Mouse (Mus musculus): ENCODE measurements around the gene BC024063. TPM values are rescaled to one million over a fixed set of nuclear protein-coding genes. Genes with fewer than 3 reads are reported as not detected.

Gene BC024063
- polyA plus RNA-seq, 1 experiment from 2014 or later: 5.9 TPM

Other genes with a start within 250 kb of the BC024063 start
- 9.1 and 10.2 TPM in 2 replicates for gene Gm32687, start 219.4 kb upstream of the BC024063 start, polyA plus RNA-seq (2016; fragmentation: Nextera tagmentation; extraction: Ambion mirVana)
- 4.3 and 4.7 TPM in 2 replicates for gene Zfp781, start 152.9 kb upstream of the BC024063 start, polyA plus RNA-seq (2016; fragmentation: Nextera tagmentation; extraction: Ambion mirVana)
- 16.3 and 20.2 TPM in 2 replicates for gene Zfp873, start 35.2 kb upstream of the BC024063 start, polyA plus RNA-seq (2016; fragmentation: Nextera tagmentation; extraction: Ambion mirVana)
- 3.8 and 4.4 TPM in 2 replicates for gene AU041133, start 44.7 kb downstream of the BC024063 start, polyA plus RNA-seq (2016; fragmentation: Nextera tagmentation; extraction: Ambion mirVana)
- gene Zfp938, start 157.9 kb downstream of the BC024063 start, polyA plus RNA-seq (2016; fragmentation: Nextera tagmentation; extraction: Ambion mirVana): 10.9 and 15.6 TPM in 2 replicates
- not detected in 2 replicates for gene 4932415D10Rik, start 233.2 kb downstream of the BC024063 start, polyA plus RNA-seq (2016; fragmentation: Nextera tagmentation; extraction: Ambion mirVana)